Mouse (Mus musculus): ENCODE results near the gene Tjp3.

The Tjp3 gene

DNA sequence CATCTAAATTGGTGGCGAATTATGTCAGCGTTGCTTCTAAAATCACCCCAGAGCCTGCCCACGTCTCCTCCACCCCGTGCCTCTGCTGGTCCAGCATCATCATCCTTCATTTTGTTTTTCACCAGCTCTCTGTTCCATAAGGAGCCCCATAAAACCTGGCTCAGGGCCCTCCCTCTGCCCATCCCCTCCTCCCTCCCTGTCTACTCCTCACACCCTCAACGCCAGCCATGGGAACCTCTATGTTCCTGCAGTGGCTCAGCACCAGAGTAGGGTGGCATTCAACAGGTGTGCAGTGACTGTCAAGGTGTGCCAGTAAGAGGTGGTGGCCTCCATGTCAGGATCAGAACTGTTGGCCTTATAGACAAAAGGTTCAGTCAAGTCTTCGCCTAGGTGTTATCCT, 3.8 kb upstream of the Tjp3 start:
- DNase-seq (ENCODE audit: low read depth, low spot score) = no peak
- Histone ChIP-seq H3K27me3 (ENCODE audit: control insufficient read depth, insufficient read depth, low read length, poor library complexity, severe bottlenecking) (no peaks in the 10 kb centered on the region), H3K36me3 (ENCODE audit: control insufficient read depth, insufficient read depth, low read length, poor library complexity, severe bottlenecking) (no peaks in the 10 kb centered on the region)

DNA sequence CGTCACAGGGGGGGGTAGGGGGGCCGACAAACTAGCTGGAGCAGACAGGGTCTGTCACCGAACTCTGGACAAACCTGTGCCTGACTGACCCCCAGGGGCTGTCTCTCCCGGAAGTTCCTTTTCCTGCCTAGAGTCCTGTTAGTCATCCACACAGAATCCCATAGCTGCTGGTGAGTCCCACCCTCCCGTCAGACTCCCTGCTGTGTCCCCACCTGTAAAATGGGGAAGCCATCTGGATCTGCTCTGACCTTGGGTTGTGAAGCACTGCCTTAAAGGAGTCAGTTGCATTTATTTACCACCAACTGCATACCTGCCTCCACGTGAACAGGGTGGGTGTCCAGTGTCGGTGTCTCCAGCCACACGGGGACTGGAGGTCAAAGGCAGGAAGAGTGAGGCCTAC, 3.1 kb upstream of the Tjp3 start:
- no peaks in the 10 kb centered on the region for H3K36me3 ChIP-seq (ENCODE audit: control insufficient read depth, insufficient read depth, low read length, poor library complexity, severe bottlenecking)
- H3K27me3 ChIP-seq (ENCODE audit: control insufficient read depth, insufficient read depth, low read length, poor library complexity, severe bottlenecking) = no peaks in the 10 kb centered on the region
- DNase-seq (ENCODE audit: low read depth, low spot score) = no peak

DNA sequence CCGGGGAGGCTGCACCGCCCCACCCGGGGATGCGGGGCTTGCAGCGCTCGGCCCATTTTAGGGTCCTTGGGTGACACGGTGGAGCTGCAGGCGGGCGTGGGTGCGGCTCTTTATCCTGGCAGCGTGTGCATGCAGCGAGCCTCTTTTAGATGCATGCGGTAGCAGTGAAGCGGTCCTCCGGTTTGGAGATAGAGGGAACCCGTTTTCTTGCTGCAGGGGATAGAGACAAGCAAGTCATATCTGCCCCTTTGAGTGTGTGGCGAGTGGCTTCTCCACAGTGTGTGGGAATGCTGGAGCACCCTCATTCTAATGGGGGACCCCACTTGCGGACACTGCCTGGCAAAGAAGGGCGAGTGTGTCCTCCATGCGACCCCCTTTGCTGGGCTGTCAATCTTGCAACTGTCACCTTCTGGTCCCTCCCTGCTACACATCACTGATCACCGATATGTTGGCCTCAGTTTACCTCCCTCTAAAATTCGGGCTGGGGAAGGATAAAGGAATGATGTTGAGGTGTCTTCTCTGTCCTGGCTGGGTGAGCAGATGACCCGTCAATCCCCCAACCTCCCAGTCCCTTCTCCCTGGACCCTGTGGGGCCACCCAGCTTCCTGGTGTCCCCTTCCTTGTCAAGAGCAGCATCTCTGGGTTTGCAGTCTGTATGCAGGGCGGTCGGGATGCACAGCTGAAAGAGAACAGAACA, 2.1 kb upstream of the Tjp3 start:
- no peak for DNase-seq (ENCODE audit: low read depth, low spot score)
- H3K27me3 ChIP-seq (ENCODE audit: control insufficient read depth, insufficient read depth, low read length, poor library complexity, severe bottlenecking) = no peaks in the 10 kb centered on the region
- H3K36me3 ChIP-seq (ENCODE audit: control insufficient read depth, insufficient read depth, low read length, poor library complexity, severe bottlenecking) = no peaks in the 10 kb centered on the region

DNA sequence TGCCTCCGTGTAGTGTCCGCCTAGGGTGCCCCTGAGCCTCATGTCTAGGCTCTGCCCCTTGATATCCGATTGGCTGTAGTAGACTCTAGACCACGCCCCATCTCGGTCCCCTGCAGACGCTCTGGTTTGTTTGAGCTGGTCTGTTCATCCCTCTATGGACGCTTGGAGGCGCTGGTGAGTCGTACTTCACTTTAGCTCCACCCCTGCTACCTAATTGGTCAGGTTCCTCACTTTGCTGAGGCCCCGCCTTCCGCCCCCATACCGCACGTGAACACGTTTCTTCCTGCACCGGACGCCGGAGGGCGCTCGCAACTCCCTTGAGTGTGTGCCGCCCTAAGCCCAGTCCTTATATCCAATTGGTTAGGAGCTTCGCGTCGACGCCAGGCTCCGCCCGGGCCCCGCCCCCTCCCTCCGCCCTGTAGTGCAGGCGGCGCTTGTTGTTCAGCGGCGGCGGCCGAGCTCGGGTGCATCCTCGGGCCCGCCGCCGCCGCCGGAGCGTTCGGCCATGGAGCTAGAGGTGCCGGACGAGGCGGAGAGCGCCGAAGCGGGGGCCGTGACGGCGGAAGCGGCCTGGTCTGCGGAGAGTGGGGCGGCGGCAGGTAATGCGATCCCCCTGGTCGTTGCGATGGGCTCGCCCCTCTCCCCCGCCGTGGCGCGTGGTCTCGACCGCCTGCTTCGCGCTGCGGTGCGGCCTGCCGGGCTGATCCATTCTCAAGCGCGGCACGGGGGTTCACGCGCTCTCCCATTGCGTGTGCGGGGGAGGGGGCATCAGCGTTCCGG, 1.4 kb upstream of the Tjp3 start, which contains the start of gene Pip5k1c:
Pip5k1c (plus strand) TSS at position 410 of the 780 bp plus-strand sequence.
- Histone ChIP-seq H3K36me3 (ENCODE audit: control insufficient read depth, insufficient read depth, low read length, poor library complexity, severe bottlenecking) (no peaks in the 10 kb centered on the region), H3K27me3 (ENCODE audit: control insufficient read depth, insufficient read depth, low read length, poor library complexity, severe bottlenecking) (no peaks in the 10 kb centered on the region)
- DNase-seq (ENCODE audit: low read depth, low spot score) = peak; percentile 100

GRCm38 (mm10) chr10:81290698-81291460, 502 bp downstream of the Tjp3 start:
- no peaks in the 10 kb centered on the region for H3K36me3 ChIP-seq (ENCODE audit: control insufficient read depth, insufficient read depth, low read length, poor library complexity, severe bottlenecking)
- no peaks in the 10 kb centered on the region for H3K27me3 ChIP-seq (ENCODE audit: control insufficient read depth, insufficient read depth, low read length, poor library complexity, severe bottlenecking)
- DNase-seq (ENCODE audit: low read depth, low spot score) = peak; percentile 46

GRCm38 (mm10) chr10:81289811-81290210, 1.6 kb downstream of the Tjp3 start:
- DNase-seq (ENCODE audit: low read depth, low spot score) = no peak
- Histone ChIP-seq H3K36me3 (ENCODE audit: control insufficient read depth, insufficient read depth, low read length, poor library complexity, severe bottlenecking) (no peaks in the 10 kb centered on the region), H3K27me3 (ENCODE audit: control insufficient read depth, insufficient read depth, low read length, poor library complexity, severe bottlenecking) (no peaks in the 10 kb centered on the region)

GRCm38 (mm10) chr10:81289278-81289677, 2.1 kb downstream of the Tjp3 start:
- Histone ChIP-seq H3K36me3 (ENCODE audit: control insufficient read depth, insufficient read depth, low read length, poor library complexity, severe bottlenecking) (no peaks in the 10 kb centered on the region), H3K27me3 (ENCODE audit: control insufficient read depth, insufficient read depth, low read length, poor library complexity, severe bottlenecking) (no peaks in the 10 kb centered on the region)
- DNase-seq (ENCODE audit: low read depth, low spot score) = peak; percentile 84

GRCm38 (mm10) chr10:81288601-81289000, 2.8 kb downstream of the Tjp3 start:
- peak; percentile 66 for DNase-seq (ENCODE audit: low read depth, low spot score)

DNA sequence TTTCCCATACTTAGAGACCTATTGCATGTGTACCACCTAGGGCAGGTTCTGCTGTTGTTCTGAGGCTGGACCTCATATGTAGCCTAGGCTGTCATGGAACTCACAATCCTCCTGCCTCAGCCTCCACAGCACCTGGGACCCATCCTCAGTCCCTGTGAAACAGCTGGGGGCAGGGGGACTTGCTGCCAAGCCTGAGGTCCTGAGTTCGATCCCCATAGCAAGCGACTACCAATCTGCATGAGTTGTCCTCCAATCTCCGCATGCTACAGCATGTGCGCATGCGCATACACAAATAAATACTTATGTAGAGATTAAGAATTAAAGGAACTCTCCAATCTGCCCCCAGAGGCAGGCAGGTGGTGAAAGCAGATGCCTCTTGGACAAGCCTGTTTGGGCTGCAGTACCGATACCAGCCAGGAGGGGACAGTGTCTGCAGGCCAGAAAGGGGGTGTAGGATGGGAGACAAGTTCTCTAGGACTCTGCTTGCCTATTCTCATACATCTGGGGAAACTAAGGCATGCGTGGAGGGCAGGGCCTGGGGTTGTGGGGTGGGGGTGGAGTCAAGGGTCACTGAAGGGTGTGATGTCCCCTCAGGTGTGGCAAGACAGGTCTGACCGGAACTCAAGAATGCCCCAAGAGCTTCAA, 3.7 kb downstream of the Tjp3 start:
- H3K27me3 ChIP-seq (ENCODE audit: control insufficient read depth, insufficient read depth, low read length, poor library complexity, severe bottlenecking) = no peaks in the 10 kb centered on the region
- peak; percentile 85 for DNase-seq (ENCODE audit: low read depth, low spot score)
- no peaks in the 10 kb centered on the region for H3K36me3 ChIP-seq (ENCODE audit: control insufficient read depth, insufficient read depth, low read length, poor library complexity, severe bottlenecking)

More at GRCm38 (mm10) chr10:81288601-81289000, 2.8 kb downstream of the Tjp3 start:
- Histone ChIP-seq H3K36me3 (ENCODE audit: control insufficient read depth, insufficient read depth, low read length, poor library complexity, severe bottlenecking) (no peaks in the 10 kb centered on the region), H3K27me3 (ENCODE audit: control insufficient read depth, insufficient read depth, low read length, poor library complexity, severe bottlenecking) (no peaks in the 10 kb centered on the region)

- Histone ChIP-seq H3K36me3 (ENCODE audit: control insufficient read depth, insufficient read depth, low read length, poor library complexity, severe bottlenecking) (no peaks in the 10 kb centered on the region), H3K27me3 (ENCODE audit: control insufficient read depth, insufficient read depth, low read length, poor library complexity, severe bottlenecking) (no peaks in the 10 kb centered on the region)
- peak; percentile 61 for DNase-seq (ENCODE audit: low read depth, low spot score)
These were observed 4.8 kb downstream of the Tjp3 start for GRCm38 (mm10) chr10:81286586-81286985.

- peak; percentile 92 for DNase-seq (ENCODE audit: low read depth, low spot score)
- H3K36me3 ChIP-seq (ENCODE audit: control insufficient read depth, insufficient read depth, low read length, poor library complexity, severe bottlenecking) = no peaks in the 10 kb centered on the region
- H3K27me3 ChIP-seq (ENCODE audit: control insufficient read depth, insufficient read depth, low read length, poor library complexity, severe bottlenecking) = no peaks in the 10 kb centered on the region
These were observed 5.5 kb downstream of the Tjp3 start for GRCm38 (mm10) chr10:81285694-81286450.

GRCm38 (mm10) chr10:81284719-81285118, 6.7 kb downstream of the Tjp3 start:
- no peak for DNase-seq (ENCODE audit: low read depth, low spot score)
- Histone ChIP-seq H3K27me3 (ENCODE audit: control insufficient read depth, insufficient read depth, low read length, poor library complexity, severe bottlenecking) (no peaks in the 10 kb centered on the region), H3K36me3 (ENCODE audit: control insufficient read depth, insufficient read depth, low read length, poor library complexity, severe bottlenecking) (no peaks in the 10 kb centered on the region)

DNA sequence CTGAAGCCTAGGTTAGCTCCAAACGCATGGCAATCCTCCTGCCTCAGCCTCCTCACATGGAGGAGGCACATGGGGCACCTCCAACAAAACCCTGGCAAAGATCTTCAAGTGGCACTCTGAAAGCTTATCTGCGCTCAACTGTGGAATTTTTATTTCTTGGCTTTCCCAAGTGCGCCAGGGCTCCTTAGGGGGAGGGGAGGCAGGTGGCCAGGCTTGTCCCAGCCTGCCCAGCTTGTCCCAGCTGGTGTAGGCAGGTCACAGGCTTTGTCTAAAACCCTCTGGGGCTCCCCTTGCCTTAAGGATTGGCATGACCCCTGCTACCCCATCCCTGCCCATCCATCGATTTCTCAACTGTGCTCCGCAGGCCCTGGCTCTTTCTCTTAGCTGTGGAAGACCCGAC, 7.2 kb downstream of the Tjp3 start:
- Histone ChIP-seq H3K36me3 (ENCODE audit: control insufficient read depth, insufficient read depth, low read length, poor library complexity, severe bottlenecking) (no peaks in the 10 kb centered on the region), H3K27me3 (ENCODE audit: control insufficient read depth, insufficient read depth, low read length, poor library complexity, severe bottlenecking) (no peaks in the 10 kb centered on the region)
- no peak for DNase-seq (ENCODE audit: low read depth, low spot score)

- DNase-seq (ENCODE audit: low read depth, low spot score) = no peak
- no peaks in the 10 kb centered on the region for H3K36me3 ChIP-seq (ENCODE audit: control insufficient read depth, insufficient read depth, low read length, poor library complexity, severe bottlenecking)
- H3K27me3 ChIP-seq (ENCODE audit: control insufficient read depth, insufficient read depth, low read length, poor library complexity, severe bottlenecking) = no peaks in the 10 kb centered on the region
These were observed 11.9 kb downstream of the Tjp3 start for GRCm38 (mm10) chr10:81279496-81279895.
